Mouse (Mus musculus) forebrain, embryonic 10.5 days (tissue): ENCODE results near the gene Olfr1500. TPM values are rescaled to one million over a fixed set of nuclear protein-coding genes. Genes with fewer than 3 reads are reported as not detected.

Source experiments
- polyA plus RNA-seq: library from polyadenylated mRNA; unstranded; fragments of >200 nt; fragmentation: Nextera tagmentation; extraction: Ambion mirVana; gene quantifications from 2 replicates; pipeline ENCODE4 v1.2.1, GENCODE M21; 2016

Olfr1500 gene
- polyA plus RNA-seq, 1 experiment from 2014 or later = not detected

Other genes starting within 250 kb of the Olfr1500 start
- not detected in 2 replicates for gene Olfr1484, start 247.0 kb downstream of the Olfr1500 start, polyA plus RNA-seq
- not detected in 2 replicates for gene Olfr1487, start 213.1 kb downstream of the Olfr1500 start, polyA plus RNA-seq
- gene Olfr1489, start 198.9 kb downstream of the Olfr1500 start, polyA plus RNA-seq = not detected in 2 replicates
- not detected in 2 replicates for gene Olfr1490, start 179.4 kb downstream of the Olfr1500 start, polyA plus RNA-seq
- not detected in 2 replicates for gene Olfr1491, start 133.2 kb downstream of the Olfr1500 start, polyA plus RNA-seq
- not detected in 2 replicates for gene Olfr1493-ps1, start 107.2 kb downstream of the Olfr1500 start, polyA plus RNA-seq
- gene Olfr1494, start 90.8 kb downstream of the Olfr1500 start, polyA plus RNA-seq = not detected in 2 replicates
- not detected in 2 replicates for gene Olfr1495, start 65.9 kb downstream of the Olfr1500 start, polyA plus RNA-seq
- gene Olfr1496, start 52.6 kb downstream of the Olfr1500 start, polyA plus RNA-seq = not detected in 2 replicates
- not detected in 2 replicates for gene Olfr1497, start 32.3 kb downstream of the Olfr1500 start, polyA plus RNA-seq
- gene Olfr1499, start 11.0 kb downstream of the Olfr1500 start, polyA plus RNA-seq = not detected in 2 replicates
- gene Olfr1501, start 20.2 kb upstream of the Olfr1500 start, polyA plus RNA-seq = not detected in 2 replicates
- not detected in 2 replicates for gene Olfr1502, start 31.3 kb upstream of the Olfr1500 start, polyA plus RNA-seq
- not detected in 2 replicates for gene Olfr1504, start 67.4 kb upstream of the Olfr1500 start, polyA plus RNA-seq
- gene Olfr1505, start 83.0 kb upstream of the Olfr1500 start, polyA plus RNA-seq = not detected in 2 replicates